Comparison of ENCODE assay signal across 8 mouse cellular contexts in genomic region chr14:12344746-12345240, GRCm38 (mm10). TPM values are rescaled to one million over a fixed set of nuclear protein-coding genes. Genes with fewer than 3 reads are reported as not detected.
DNase-seq lines count a peak whose midpoint lies in the region; ATAC-seq lines count a peak whose summit lies in the region.

No protein-coding gene starts in this region.

- peak overlapping the region; percentile 65 for H3K9ac ChIP-seq in forebrain, embryonic 15.5 days (replicated peaks)
- peak overlapping the region; percentile 54 for H3K9ac ChIP-seq in midbrain, embryonic 13.5 days (replicated peaks)

- H3K9me3 ChIP-seq in forebrain, embryonic 15.5 days = no peaks in the 10 kb centered on the region
- no peaks in the 10 kb centered on the region for H3K9me3 ChIP-seq in midbrain, embryonic 13.5 days

- H3K27me3 ChIP-seq in forebrain, embryonic 15.5 days = peaks cover 27% of the 10 kb centered on the region
- peaks cover 100% of the 10 kb centered on the region for H3K27me3 ChIP-seq in midbrain, embryonic 13.5 days

- peak; percentile 50 for DNase-seq in adrenal gland, adult 2 months
- DNase-seq in adrenal gland, postnatal 25 days = no peak
- DNase-seq in layer of hippocampus, postnatal 10 days (ENCODE audit: low spot score in 2 of 2) = peak; percentile 54 to 68
- DNase-seq in layer of hippocampus, adult 11-12 months (ENCODE audit: low spot score) = no peak

- under 1% methylated on average over 39 of the region's 39 CpGs for WGBS in forebrain, embryonic 15.5 days
- 0% methylated on average over 37 of the region's 39 CpGs for WGBS in midbrain, embryonic 13.5 days

- no peaks in the 10 kb centered on the region for H3K36me3 ChIP-seq in forebrain, embryonic 15.5 days
- H3K36me3 ChIP-seq in midbrain, embryonic 13.5 days = no peaks in the 10 kb centered on the region

- peak overlapping the region; percentile 62 for H3K4me2 ChIP-seq in forebrain, embryonic 15.5 days (replicated peaks)
- peak overlapping the region; percentile 37 for H3K4me2 ChIP-seq in midbrain, embryonic 13.5 days (replicated peaks)

- H3K4me3 ChIP-seq in forebrain, embryonic 15.5 days = peak overlapping the region; percentile 51
- H3K4me3 ChIP-seq in midbrain, embryonic 13.5 days (replicated peaks) = peak overlapping the region; percentile 33

- peak; percentile 30; the same call in 1 of the 2 replicates for ATAC-seq in forebrain, embryonic 15.5 days (replicated peaks)
- ATAC-seq in midbrain, embryonic 13.5 days = 0 out of 2 replicates have a peak, but pooled peaks have one; percentile 12
- no peak for ATAC-seq in megakaryocyte-erythroid progenitor cell, adult 5-6 weeks (replicated peaks; ENCODE audit: low FRiP score, low TSS enrichment, poor library complexity, severe bottlenecking)
- no peak for ATAC-seq in erythroid progenitor cell, adult 5-6 weeks (replicated peaks; ENCODE audit: low FRiP score, poor library complexity, severe bottlenecking)

- peaks cover 62% of the 10 kb centered on the region for H3K4me1 ChIP-seq in forebrain, embryonic 15.5 days
- H3K4me1 ChIP-seq in midbrain, embryonic 13.5 days (replicated peaks) = peaks cover 50% of the 10 kb centered on the region

- peak overlapping the region; percentile 95 for H3K27ac ChIP-seq in forebrain, embryonic 15.5 days (replicated peaks)
- peak overlapping the region; percentile 60 for H3K27ac ChIP-seq in midbrain, embryonic 13.5 days

RNA-seq across cellular contexts. Expression of gene Fezf2, which starts 3.2 kb away (rescaled TPM):
- total RNA-seq in adrenal gland, adult 2 months (2021) = not detected
- polyA plus RNA-seq in adrenal gland, adult 2 months (2012; rRNA removed) = not detected in 2 replicates
- not detected in 2 replicates for total RNA-seq in adrenal gland, postnatal 25 days (2021)
- 10 to 100 TPM; 50.1 to 50.7 TPM for total RNA-seq in layer of hippocampus, postnatal 10 days (2021)
- 90.9 and 94.3 TPM in 2 replicates for polyA plus RNA-seq in forebrain, embryonic 15.5 days (2015; fragmentation: Nextera tagmentation; extraction: Ambion mirVana)
- 6.9 and 8.1 TPM in 2 replicates for polyA plus RNA-seq in midbrain, embryonic 13.5 days (2015; fragmentation: Nextera tagmentation; extraction: Ambion mirVana)
- not detected in 2 replicates for total RNA-seq in megakaryocyte-erythroid progenitor cell, adult 5-6 weeks (2014; fragmentation: Nextera tagmentation)
- not detected in 2 replicates for total RNA-seq in megakaryocyte-erythroid progenitor cell, adult 5-6 weeks (2017)
- total RNA-seq in erythroid progenitor cell, adult 5-6 weeks (2015; ENCODE audit: low replicate concordance) = not detected in 2 replicates
- not detected in 2 replicates for total RNA-seq in erythroid progenitor cell, adult 5-6 weeks (2017; ENCODE audit: low replicate concordance)

Comparison
In these comparisons a context has a peak if more than half of its experiments do, and no peak if none do; other contexts are left out.
1. DNase-seq: peak in adrenal gland, adult 2 months (single experiment) and layer of hippocampus, postnatal 10 days (2 of 2); none in adrenal gland, postnatal 25 days (single experiment) and layer of hippocampus, adult 11-12 months (single experiment).
2. ATAC-seq: peak in forebrain, embryonic 15.5 days (single experiment) and midbrain, embryonic 13.5 days (single experiment); none in megakaryocyte-erythroid progenitor cell, adult 5-6 weeks (single experiment) and erythroid progenitor cell, adult 5-6 weeks (single experiment).
3. RNA of gene Fezf2, which starts 3.2 kb away (total RNA-seq): 50.1 to 50.7 TPM in layer of hippocampus, postnatal 10 days; not detected in adrenal gland, adult 2 months, not detected in adrenal gland, postnatal 25 days, not detected in megakaryocyte-erythroid progenitor cell, adult 5-6 weeks and not detected in erythroid progenitor cell, adult 5-6 weeks; every median in the first group is over 10 times any median in the second.